Mouse (Mus musculus): ENCODE results near the gene Arhgap24. TPM values are rescaled to one million over a fixed set of nuclear protein-coding genes. Genes with fewer than 3 reads are reported as not detected.
"Not testable (repeated sequence)": the region's sequence is repeated elsewhere in the genome, so short reads cannot be mapped to it uniquely, and the experiment has no call there.

The Arhgap24 gene
- polyA plus RNA-seq, 1 experiment from 2014 or later = 6.7 TPM

DNA sequence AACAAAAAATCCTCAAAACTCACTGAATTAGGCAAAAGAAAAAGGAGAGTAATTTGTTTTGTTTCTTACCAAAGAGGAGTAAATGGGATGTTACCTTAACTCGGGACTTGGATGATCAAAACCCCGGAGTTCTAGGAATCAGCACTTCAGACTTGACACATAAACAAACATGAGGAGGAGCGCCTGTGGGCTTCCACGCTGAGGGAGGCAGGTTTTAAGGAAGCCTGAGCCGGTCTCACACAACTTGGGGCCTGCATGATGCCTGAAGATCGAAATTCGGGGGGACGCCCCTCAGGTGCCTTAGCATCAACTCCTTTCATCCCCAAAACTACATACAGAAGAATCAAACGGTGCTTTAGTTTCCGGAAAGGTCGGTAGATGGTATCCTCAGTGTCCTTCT is 364.6 kb downstream of the Arhgap24 start:
- Histone ChIP-seq H3K9ac (ENCODE audit: low read depth, low read length) (0 out of 2 replicates have a peak overlapping the region, but pooled peaks have one; percentile 58), H3K9me3 (ENCODE audit: control insufficient read depth, low read length) (no peaks in the 10 kb centered on the region), H3K4me3 (ENCODE audit: low read depth, low read length) (peak overlapping the region; percentile 32), H3K4me1 (replicated peaks; ENCODE audit: control insufficient read depth, insufficient read depth, low read length) (0 out of 2 replicates have a peak, but pooled peaks cover 2% of the 10 kb centered on the region), H3K36me3 (ENCODE audit: control insufficient read depth, insufficient read depth, low read length) (no peaks in the 10 kb centered on the region), H3K4me2 (replicated peaks; ENCODE audit: low read depth, low read length) (peak overlapping the region; percentile 66), H3K27me3 (ENCODE audit: control insufficient read depth, insufficient read depth, low read length) (no peaks in the 10 kb centered on the region), H3K27ac (ENCODE audit: low read depth, low read length) (no peak overlapping the region)
- DNase-seq (ENCODE audit: low spot score) (peak; percentile 19), ATAC-seq (ENCODE audit: low FRiP score) (no peak)
- 12% methylated on average over 11 of the region's 11 CpGs for WGBS

DNA sequence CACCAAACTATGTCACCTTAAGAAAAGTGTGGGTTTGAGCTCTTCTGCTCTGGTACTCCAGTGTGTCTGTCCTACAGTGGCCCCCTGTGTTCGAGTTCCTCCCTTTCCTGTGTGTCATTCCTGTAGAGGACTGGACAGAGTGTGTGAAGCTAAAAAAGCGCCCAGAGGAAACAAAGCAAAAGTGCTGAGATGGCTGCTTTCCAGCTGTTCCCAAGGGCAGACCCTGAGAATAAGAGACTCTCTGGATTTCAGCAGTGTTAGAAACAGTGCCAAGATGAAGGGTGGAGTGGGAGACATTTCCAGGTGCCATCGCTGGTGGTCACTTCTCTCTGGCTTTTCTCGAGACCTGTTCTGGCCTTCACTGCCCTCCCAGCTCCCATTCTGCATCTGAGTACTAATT is 366.7 kb downstream of the Arhgap24 start:
- WGBS = 66% methylated on average over 4 of the region's 4 CpGs

DNA sequence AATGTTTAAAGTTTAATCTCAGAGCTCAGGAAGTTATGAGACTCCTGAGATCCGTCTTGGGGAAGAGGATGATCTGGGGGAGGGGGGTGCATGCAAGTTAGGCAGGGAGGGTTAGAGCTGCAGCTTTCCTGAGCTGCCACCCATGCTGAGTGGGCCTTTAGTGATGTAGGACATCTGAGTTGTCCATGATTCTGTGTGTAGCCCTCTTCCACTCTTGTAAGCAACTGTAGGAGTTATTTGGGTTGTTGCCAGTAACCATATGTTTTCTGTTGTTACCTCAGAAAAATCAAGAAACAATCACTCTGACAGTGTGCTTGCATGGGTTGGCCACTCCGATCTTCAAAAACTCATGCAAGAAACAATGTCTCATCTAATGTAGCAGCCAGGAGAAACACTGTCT is 370.6 kb downstream of the Arhgap24 start:
- WGBS = 83% methylated on average over 2 of the region's 2 CpGs
- H3K9me3 ChIP-seq (ENCODE audit: control insufficient read depth, low read length) = no peaks in the 10 kb centered on the region
- no peak overlapping the region for H3K9ac ChIP-seq (ENCODE audit: low read depth, low read length)
- H3K4me2 ChIP-seq (replicated peaks; ENCODE audit: low read depth, low read length) = no peak overlapping the region
- no peaks in the 10 kb centered on the region for H3K36me3 ChIP-seq (ENCODE audit: control insufficient read depth, insufficient read depth, low read length)
- ATAC-seq (ENCODE audit: low FRiP score) (no peak), DNase-seq (ENCODE audit: low spot score) (no peak)
- no peaks in the 10 kb centered on the region for H3K4me1 ChIP-seq (replicated peaks; ENCODE audit: control insufficient read depth, insufficient read depth, low read length)
- no peak overlapping the region for H3K27ac ChIP-seq (ENCODE audit: low read depth, low read length)
- H3K4me3 ChIP-seq (ENCODE audit: low read depth, low read length) = no peak overlapping the region
- H3K27me3 ChIP-seq (ENCODE audit: control insufficient read depth, insufficient read depth, low read length) = no peaks in the 10 kb centered on the region

More for the DNA sequence above, 366.7 kb downstream of the Arhgap24 start:
- Histone ChIP-seq H3K27ac (ENCODE audit: low read depth, low read length) (no peak overlapping the region), H3K4me3 (ENCODE audit: low read depth, low read length) (no peak overlapping the region), H3K9me3 (ENCODE audit: control insufficient read depth, low read length) (no peaks in the 10 kb centered on the region), H3K27me3 (ENCODE audit: control insufficient read depth, insufficient read depth, low read length) (no peaks in the 10 kb centered on the region), H3K9ac (ENCODE audit: low read depth, low read length) (no peak overlapping the region), H3K4me1 (replicated peaks; ENCODE audit: control insufficient read depth, insufficient read depth, low read length) (0 out of 2 replicates have a peak, but pooled peaks cover 2% of the 10 kb centered on the region), H3K36me3 (ENCODE audit: control insufficient read depth, insufficient read depth, low read length) (no peaks in the 10 kb centered on the region), H3K4me2 (replicated peaks; ENCODE audit: low read depth, low read length) (no peak overlapping the region)
- DNase-seq (ENCODE audit: low spot score) (no peak), ATAC-seq (ENCODE audit: low FRiP score) (no peak)

DNA sequence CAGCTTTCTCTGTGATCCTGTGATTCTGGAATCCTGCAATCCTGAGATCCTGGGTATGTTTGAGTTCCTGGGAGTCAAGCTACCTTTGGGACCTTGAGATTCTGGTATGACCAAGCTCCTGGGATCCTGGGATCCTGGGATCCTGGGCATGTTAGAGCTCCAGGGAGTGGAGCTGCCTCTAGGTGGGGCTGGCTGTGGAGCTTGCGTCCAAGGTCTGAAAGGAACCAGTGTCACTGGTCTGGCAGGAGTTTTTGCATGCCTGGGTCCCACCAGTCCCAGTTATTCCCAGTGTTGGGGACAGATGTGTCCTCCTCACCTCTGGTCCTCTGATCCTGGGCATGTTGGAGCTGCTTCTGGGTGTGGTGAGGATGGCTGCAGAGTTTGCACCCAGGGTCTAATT is 372.6 kb downstream of the Arhgap24 start:
- H3K4me2 ChIP-seq (replicated peaks; ENCODE audit: low read depth, low read length) = no peak overlapping the region
- H3K4me3 ChIP-seq (ENCODE audit: low read depth, low read length) = no peak overlapping the region
- ATAC-seq (ENCODE audit: low FRiP score) (no peak), DNase-seq (ENCODE audit: low spot score) (no peak)
- no peak overlapping the region for H3K9ac ChIP-seq (ENCODE audit: low read depth, low read length)
- H3K4me1 ChIP-seq (replicated peaks; ENCODE audit: control insufficient read depth, insufficient read depth, low read length) = no peaks in the 10 kb centered on the region
- no peak overlapping the region for H3K27ac ChIP-seq (ENCODE audit: low read depth, low read length)
- H3K27me3 ChIP-seq (ENCODE audit: control insufficient read depth, insufficient read depth, low read length) = no peaks in the 10 kb centered on the region
- 100% methylated on average over 1 of the region's 1 CpGs for WGBS
- H3K36me3 ChIP-seq (ENCODE audit: control insufficient read depth, insufficient read depth, low read length) = no peaks in the 10 kb centered on the region
- H3K9me3 ChIP-seq (ENCODE audit: control insufficient read depth, low read length) = no peaks in the 10 kb centered on the region

DNA sequence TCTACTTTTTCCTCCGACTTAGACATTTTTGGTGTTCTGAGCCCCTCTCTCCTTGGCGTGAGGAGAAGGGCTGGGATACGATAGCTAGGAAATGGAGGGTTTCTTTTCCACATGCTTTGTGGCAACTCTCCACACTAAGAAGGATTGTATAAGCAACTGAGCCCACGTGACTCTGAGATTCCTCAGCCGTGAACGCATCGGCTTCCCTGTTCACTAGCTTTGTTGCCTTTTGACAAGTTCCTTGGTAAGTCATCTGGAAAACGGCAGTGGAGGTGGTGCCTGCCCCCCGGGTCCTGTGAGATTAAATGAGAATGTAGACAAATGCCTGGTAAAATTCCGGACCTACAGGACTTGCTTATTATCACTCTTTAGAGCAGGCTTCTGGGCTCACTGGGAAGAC is 374.6 kb downstream of the Arhgap24 start:
- Histone ChIP-seq H3K4me1 (replicated peaks; ENCODE audit: control insufficient read depth, insufficient read depth, low read length) (no peaks in the 10 kb centered on the region), H3K9ac (ENCODE audit: low read depth, low read length) (no peak overlapping the region), H3K4me3 (ENCODE audit: low read depth, low read length) (no peak overlapping the region), H3K9me3 (ENCODE audit: control insufficient read depth, low read length) (no peaks in the 10 kb centered on the region), H3K36me3 (ENCODE audit: control insufficient read depth, insufficient read depth, low read length) (no peaks in the 10 kb centered on the region), H3K27me3 (ENCODE audit: control insufficient read depth, insufficient read depth, low read length) (no peaks in the 10 kb centered on the region), H3K27ac (ENCODE audit: low read depth, low read length) (no peak overlapping the region), H3K4me2 (replicated peaks; ENCODE audit: low read depth, low read length) (no peak overlapping the region; the same call in 1 of the 2 replicates)
- WGBS = 36% methylated on average over 10 of the region's 10 CpGs
- peak; percentile 35 for DNase-seq (ENCODE audit: low spot score)
- no peak for ATAC-seq (ENCODE audit: low FRiP score)

DNA sequence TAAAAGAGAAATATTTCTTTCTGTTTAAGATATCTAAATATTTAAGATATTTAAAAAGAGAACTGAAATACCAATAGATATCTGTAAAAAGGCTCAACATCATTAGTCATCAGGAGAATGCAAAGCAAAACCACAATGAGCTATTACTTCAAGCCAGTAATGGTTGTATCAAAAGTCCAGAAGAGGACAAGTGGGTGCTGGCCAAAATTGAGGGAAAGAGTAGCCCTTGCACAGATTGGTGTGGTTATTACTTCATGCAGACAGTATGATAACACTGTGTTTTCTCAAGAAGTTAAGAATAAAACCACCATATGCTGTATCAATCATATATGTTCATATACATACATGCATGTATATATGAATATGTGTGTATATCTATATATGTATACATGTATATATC is 376.9 kb downstream of the Arhgap24 start:
- H3K27ac ChIP-seq (ENCODE audit: low read depth, low read length) = no peak overlapping the region
- H3K4me3 ChIP-seq (ENCODE audit: low read depth, low read length) = no peak overlapping the region
- no peak for ATAC-seq (ENCODE audit: low FRiP score)
- no peak for DNase-seq (ENCODE audit: low spot score)
- no peaks in the 10 kb centered on the region for H3K9me3 ChIP-seq (ENCODE audit: control insufficient read depth, low read length)
- no peaks in the 10 kb centered on the region for H3K4me1 ChIP-seq (replicated peaks; ENCODE audit: control insufficient read depth, insufficient read depth, low read length)
- H3K36me3 ChIP-seq (ENCODE audit: control insufficient read depth, insufficient read depth, low read length) = no peaks in the 10 kb centered on the region
- H3K27me3 ChIP-seq (ENCODE audit: control insufficient read depth, insufficient read depth, low read length) = no peaks in the 10 kb centered on the region
- H3K9ac ChIP-seq (ENCODE audit: low read depth, low read length) = no peak overlapping the region
- no peak overlapping the region for H3K4me2 ChIP-seq (replicated peaks; ENCODE audit: low read depth, low read length)

DNA sequence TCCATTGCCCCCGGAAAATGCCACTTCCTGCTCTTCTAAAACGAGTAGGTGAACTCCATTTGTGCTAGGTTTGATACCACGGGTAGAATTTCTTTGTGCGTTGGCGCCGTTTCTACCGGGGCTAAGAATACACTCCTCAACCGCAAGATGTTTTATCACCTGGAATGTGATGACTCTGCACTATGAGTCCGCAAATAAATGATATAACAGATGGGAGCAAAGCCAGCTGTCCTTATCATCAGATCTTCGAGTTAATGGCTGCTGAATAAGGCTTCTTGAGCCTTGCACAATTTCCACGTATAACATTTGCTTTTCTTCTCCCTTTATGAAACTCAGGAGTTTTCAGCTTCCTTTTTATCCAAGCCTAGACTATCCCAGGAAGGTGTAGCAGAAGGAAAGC is 378.6 kb downstream of the Arhgap24 start:
- no peaks in the 10 kb centered on the region for H3K9me3 ChIP-seq (ENCODE audit: control insufficient read depth, low read length)
- 89% methylated on average over 11 of the region's 11 CpGs for WGBS
- no peak overlapping the region for H3K4me2 ChIP-seq (replicated peaks; ENCODE audit: low read depth, low read length)
- no peaks in the 10 kb centered on the region for H3K4me1 ChIP-seq (replicated peaks; ENCODE audit: control insufficient read depth, insufficient read depth, low read length)
- ATAC-seq (ENCODE audit: low FRiP score) (no peak), DNase-seq (ENCODE audit: low spot score) (no peak)
- H3K27me3 ChIP-seq (ENCODE audit: control insufficient read depth, insufficient read depth, low read length) = no peaks in the 10 kb centered on the region
- H3K9ac ChIP-seq (ENCODE audit: low read depth, low read length) = no peak overlapping the region
- no peak overlapping the region for H3K27ac ChIP-seq (ENCODE audit: low read depth, low read length)
- H3K36me3 ChIP-seq (ENCODE audit: control insufficient read depth, insufficient read depth, low read length) = no peaks in the 10 kb centered on the region
- no peak overlapping the region for H3K4me3 ChIP-seq (ENCODE audit: low read depth, low read length)

DNA sequence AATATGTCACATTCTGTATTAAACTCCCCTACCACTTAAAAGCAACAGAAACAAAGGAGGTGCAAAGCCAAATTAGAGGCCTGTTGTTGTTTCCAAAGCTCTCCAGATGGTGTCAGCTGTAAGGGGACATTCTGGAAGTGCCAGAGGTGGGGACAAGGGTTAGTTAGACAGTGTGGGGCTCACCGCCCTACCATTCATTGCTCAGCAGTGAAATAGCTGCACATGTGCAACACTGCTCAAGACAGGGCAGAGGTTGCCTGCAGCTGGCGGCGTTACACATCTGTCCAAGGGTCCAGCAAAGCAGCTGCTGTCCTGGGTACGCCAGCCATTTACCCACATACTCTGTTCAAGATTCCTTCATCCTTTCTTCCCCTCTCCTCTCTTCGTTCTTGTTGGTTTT is 387.0 kb downstream of the Arhgap24 start:
- no peak for ATAC-seq (ENCODE audit: low FRiP score)
- WGBS = 56% methylated on average over 5 of the region's 5 CpGs

DNA sequence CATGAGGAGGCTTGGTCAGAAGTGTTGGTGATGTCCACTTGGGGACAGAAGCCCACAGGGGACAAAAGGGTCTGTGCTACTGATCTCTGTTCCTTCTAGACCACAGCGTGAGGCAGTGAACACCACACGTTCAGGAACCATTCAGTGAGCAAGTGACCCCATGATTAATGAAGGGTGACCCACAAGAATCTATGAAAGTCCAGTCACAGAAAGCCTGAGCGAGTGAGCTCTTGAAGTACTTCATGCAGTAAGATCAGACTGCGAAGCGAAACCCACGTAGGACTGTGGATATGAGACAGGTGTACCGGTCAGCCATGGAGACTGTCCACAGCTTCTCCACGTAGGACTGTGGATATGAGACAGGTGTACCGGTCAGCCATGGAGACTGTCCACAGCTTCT is 391.8 kb downstream of the Arhgap24 start:
- DNase-seq (ENCODE audit: low spot score); H3K27ac ChIP-seq (ENCODE audit: low read depth, low read length); H3K4me2 ChIP-seq (replicated peaks; ENCODE audit: low read depth, low read length); H3K4me3 ChIP-seq (ENCODE audit: low read depth, low read length); H3K9ac ChIP-seq (ENCODE audit: low read depth, low read length); ATAC-seq (ENCODE audit: low FRiP score); H3K4me1 ChIP-seq (replicated peaks; ENCODE audit: control insufficient read depth, insufficient read depth, low read length); H3K9me3 ChIP-seq (ENCODE audit: control insufficient read depth, low read length); H3K36me3 ChIP-seq (ENCODE audit: control insufficient read depth, insufficient read depth, low read length); H3K27me3 ChIP-seq (ENCODE audit: control insufficient read depth, insufficient read depth, low read length): not testable (repeated sequence)
- 86% methylated on average over 8 of the region's 9 CpGs for WGBS

More for the DNA sequence above, 387.0 kb downstream of the Arhgap24 start:
- Histone ChIP-seq H3K4me3 (ENCODE audit: low read depth, low read length) (no peak overlapping the region), H3K27me3 (ENCODE audit: control insufficient read depth, insufficient read depth, low read length) (no peaks in the 10 kb centered on the region), H3K9me3 (ENCODE audit: control insufficient read depth, low read length) (no peaks in the 10 kb centered on the region), H3K27ac (ENCODE audit: low read depth, low read length) (no peak overlapping the region), H3K4me2 (replicated peaks; ENCODE audit: low read depth, low read length) (no peak overlapping the region), H3K36me3 (ENCODE audit: control insufficient read depth, insufficient read depth, low read length) (no peaks in the 10 kb centered on the region), H3K4me1 (replicated peaks; ENCODE audit: control insufficient read depth, insufficient read depth, low read length) (no peaks in the 10 kb centered on the region), H3K9ac (ENCODE audit: low read depth, low read length) (no peak overlapping the region)
- DNase-seq (ENCODE audit: low spot score) = no peak
